Mouse (Mus musculus) myocyte (in vitro differentiated cells): ENCODE data around the gene Myo15.

ENCODE experiments used
- CEBPB ChIP-seq: IDR thresholded peaks from 2 replicates; pipeline ENCODE4 v1.6.1; 2011; ENCODE audit warnings: mild to moderate bottlenecking, moderate library complexity; ENCODE audit not compliant: poor library complexity, insufficient read depth, severe bottlenecking
- E2F4 ChIP-seq: IDR thresholded peaks from one replicate; pipeline ENCODE4 v1.6.1; 2011; ENCODE audit warnings: mild to moderate bottlenecking, control low read depth, moderate library complexity; ENCODE audit not compliant: insufficient read depth
- MYOG ChIP-seq, 3 experiments: IDR thresholded peaks; one replicate each; pipeline ENCODE4 v1.6.1; 2011; ENCODE audit warnings: control low read depth in 2 of 3, low read depth in 2 of 3, mild to moderate bottlenecking in 2 of 3; ENCODE audit not compliant: insufficient read length in 2 of 3, control insufficient read depth in 1 of 3, insufficient read depth in 1 of 3
- POLR2A ChIP-seq: IDR thresholded peaks from one replicate; pipeline ENCODE4 v1.6.1; 2011; ENCODE audit warnings: low read depth, mild to moderate bottlenecking, control low read depth, moderate library complexity; ENCODE audit not compliant: insufficient read length
- POLR2AphosphoS2 ChIP-seq: IDR thresholded peaks from one replicate; pipeline ENCODE4 v1.6.1; 2011; ENCODE audit warnings: low read depth, control low read depth; ENCODE audit not compliant: insufficient read length
- TCF12 ChIP-seq: IDR thresholded peaks from one replicate; pipeline ENCODE4 v1.6.1; 2011; ENCODE audit warnings: mild to moderate bottlenecking, control low read depth; ENCODE audit not compliant: poor library complexity, insufficient read depth, severe bottlenecking
- USF1 ChIP-seq: IDR thresholded peaks from one replicate; pipeline ENCODE4 v1.6.1; 2011; ENCODE audit warnings: low read depth, mild to moderate bottlenecking, control low read depth, moderate library complexity

DNA sequence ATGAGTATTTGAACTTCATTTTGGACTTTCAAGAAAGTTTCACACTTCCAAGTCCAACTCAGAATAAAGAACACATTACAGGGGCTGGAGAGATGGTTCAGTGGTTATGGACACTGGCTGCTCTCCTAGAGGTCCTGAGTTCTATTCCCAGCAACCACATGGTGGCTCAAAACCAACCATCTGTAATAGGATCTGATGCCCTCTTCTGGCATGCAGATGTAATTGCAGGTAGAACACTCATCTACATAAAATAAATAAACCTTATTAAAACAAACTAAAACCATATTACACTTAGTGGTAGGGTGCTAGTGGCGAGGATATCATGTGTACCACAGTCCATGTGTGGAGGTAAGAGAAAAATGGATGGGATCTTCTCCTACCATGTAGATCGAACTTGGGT lies 43.4 kb downstream of the Myo15 start:
- TF ChIP-seq POLR2A, result no peak
- no peak for TF ChIP-seq USF1
- no peak for TF ChIP-seq E2F4
- no peak for TF ChIP-seq POLR2AphosphoS2
- no peak for TF ChIP-seq MYOG (IDR thresholded peaks at IDR 0.05; ENCODE audit: control insufficient read depth in 1 of 3, insufficient read depth in 1 of 3, insufficient read length in 2 of 3, low read depth in 2 of 3)
- no peak for TF ChIP-seq TCF12
- TF ChIP-seq CEBPB, result no peak
